Mouse (Mus musculus) ovary, adult 18-20 months (tissue): ENCODE measurements around the gene Grin2c.

Experiments used
- DNase-seq: peaks from one replicate; pipeline ENCODE4 v3.0.0; 2022; ENCODE audit warnings: low spot score, mixed read lengths

Gene Grin2c

GRCm38 (mm10) chr11:115283891-115284620 lies 17.0 kb upstream of the Grin2c start:
- DNase-seq: no peak

- DNase-seq: no peak
Measured at GRCm38 (mm10) chr11:115283486-115283765, 16.4 kb upstream of the Grin2c start.

- peak; percentile 54 for DNase-seq
Measured at GRCm38 (mm10) chr11:115282723-115283485, 15.9 kb upstream of the Grin2c start.

GRCm38 (mm10) chr11:115282295-115282694 lies 15.3 kb upstream of the Grin2c start:
- no peak for DNase-seq

- DNase-seq: no peak
Measured at GRCm38 (mm10) chr11:115279726-115280125, 12.7 kb upstream of the Grin2c start.

GRCm38 (mm10) chr11:115278176-115278575 lies 11.1 kb upstream of the Grin2c start:
- DNase-seq: no peak

- no peak for DNase-seq
Measured at GRCm38 (mm10) chr11:115277604-115277975, 10.5 kb upstream of the Grin2c start.

GRCm38 (mm10) chr11:115276780-115277603 lies 9.9 kb upstream of the Grin2c start, which contains the start of gene Fdxr:
Fdxr (minus strand) TSS chr11:115277050.
- DNase-seq: peak; percentile 99

- no peak for DNase-seq
Measured at GRCm38 (mm10) chr11:115275954-115276353, 8.9 kb upstream of the Grin2c start.

GRCm38 (mm10) chr11:115275509-115275908 lies 8.5 kb upstream of the Grin2c start:
- peak; percentile 75 for DNase-seq

- no peak for DNase-seq
Measured at GRCm38 (mm10) chr11:115274771-115275170, 7.7 kb upstream of the Grin2c start.

GRCm38 (mm10) chr11:115274178-115274577 lies 7.1 kb upstream of the Grin2c start:
- DNase-seq: no peak

GRCm38 (mm10) chr11:115273735-115274134 lies 6.7 kb upstream of the Grin2c start:
- DNase-seq: no peak

- peak; percentile 65 for DNase-seq
Measured at GRCm38 (mm10) chr11:115272894-115273498, 6.0 kb upstream of the Grin2c start.

GRCm38 (mm10) chr11:115271481-115271880 lies 4.4 kb upstream of the Grin2c start:
- DNase-seq: no peak

- no peak for DNase-seq
Measured at GRCm38 (mm10) chr11:115271052-115271451, 4.0 kb upstream of the Grin2c start.

GRCm38 (mm10) chr11:115270148-115270861 lies 3.3 kb upstream of the Grin2c start:
- peak; percentile 51 for DNase-seq

- DNase-seq: no peak
Measured at GRCm38 (mm10) chr11:115269330-115270066, 2.5 kb upstream of the Grin2c start.

- no peak for DNase-seq
Measured at GRCm38 (mm10) chr11:115267958-115268357, 915 bp upstream of the Grin2c start.

- no peak for DNase-seq
Measured at GRCm38 (mm10) chr11:115266400-115266778, 654 bp downstream of the Grin2c start.
